Comparison of ENCODE assay signal across 8 mouse cellular contexts in genomic region chr11:120549168-120549945, GRCm38 (mm10). TPM values are rescaled to one million over a fixed set of nuclear protein-coding genes. Genes with fewer than 3 reads are reported as not detected.
DNase-seq lines count a peak whose midpoint lies in the region; ATAC-seq lines count a peak whose summit lies in the region.

Gene Mcrip1, minus strand, starts transcription at chr11:120549727.

- H3K4me2 ChIP-seq in heart, embryonic 11.5 days = peak within 1 kb of the TSS; percentile 97
- H3K4me2 ChIP-seq in kidney, embryonic 16.5 days (replicated peaks; ENCODE audit: low read depth, low read length) = peak within 1 kb of the TSS; percentile 95

- H3K27ac ChIP-seq in heart, embryonic 11.5 days (ENCODE audit: low read depth, low read length) = peak within 1 kb of the TSS; percentile 96
- H3K27ac ChIP-seq in kidney, embryonic 16.5 days (ENCODE audit: low read length) = peak within 1 kb of the TSS; percentile 96

- WGBS in heart, embryonic 11.5 days (ENCODE audit: insufficient replicate concordance) = under 1% methylated on average over 69 of the region's 87 CpGs
- WGBS in kidney, embryonic 16.5 days = under 1% methylated on average over 66 of the region's 87 CpGs

- H3K9me3 ChIP-seq in erythroblast, embryonic 14.5 days (ENCODE audit: control insufficient read depth, low read length) = no peaks in the 10 kb centered on the region
- H3K9me3 ChIP-seq in heart, embryonic 11.5 days (replicated peaks; ENCODE audit: control insufficient read depth, low read length) = no peaks in the 10 kb centered on the region
- H3K9me3 ChIP-seq in kidney, embryonic 16.5 days (ENCODE audit: low read length) = no peaks in the 10 kb centered on the region

- H3K4me3 ChIP-seq in erythroblast, embryonic 14.5 days (replicated peaks) = peak within 1 kb of the TSS; percentile 80
- H3K4me3 ChIP-seq in heart, embryonic 11.5 days (ENCODE audit: low read depth, low read length) = peak within 1 kb of the TSS; percentile 95
- H3K4me3 ChIP-seq in kidney, embryonic 16.5 days (ENCODE audit: low read length) = peak within 1 kb of the TSS; percentile 95

- peak; percentile 94 for DNase-seq in CD4-positive helper T cell, adult 2 months (ENCODE audit: low read depth, low spot score)
- peak; percentile 75 for DNase-seq in brain, embryonic 18.5 days (ENCODE audit: low read depth, low spot score)
- DNase-seq in liver = peak; percentile 94
- peak; percentile 70 to 85 for DNase-seq in monocyte, adult 2 months (ENCODE audit: low read depth in 1 of 2, low spot score in 2 of 2)
- peak; percentile 88 to 92 for DNase-seq in spleen, postnatal 14 days (ENCODE audit: low spot score in 2 of 2)

- peak within 1 kb of the TSS; percentile 99 for H3K9ac ChIP-seq in heart, embryonic 11.5 days (ENCODE audit: low read depth, low read length)
- H3K9ac ChIP-seq in kidney, embryonic 16.5 days (replicated peaks; ENCODE audit: low read length) = peak within 1 kb of the TSS; percentile 97

- H3K36me3 ChIP-seq in erythroblast, embryonic 14.5 days (ENCODE audit: control insufficient read depth) = peaks cover 7% of the 10 kb centered on the region
- peaks cover 4% of the 10 kb centered on the region; the same call in 1 of the 2 replicates for H3K36me3 ChIP-seq in heart, embryonic 11.5 days (ENCODE audit: control insufficient read depth, insufficient read depth, low read length)
- peaks cover 7% of the 10 kb centered on the region for H3K36me3 ChIP-seq in kidney, embryonic 16.5 days (ENCODE audit: insufficient read depth, low read length)

- peak; percentile 82 for ATAC-seq in heart, embryonic 11.5 days (replicated peaks; ENCODE audit: insufficient number of reproducible peaks, low FRiP score, low TSS enrichment)
- peak; percentile 86 for ATAC-seq in kidney, embryonic 16.5 days (ENCODE audit: low FRiP score, low TSS enrichment)

- H3K27me3 ChIP-seq in erythroblast, embryonic 14.5 days (ENCODE audit: control insufficient read depth) = no peaks in the 10 kb centered on the region
- H3K27me3 ChIP-seq in heart, embryonic 11.5 days (ENCODE audit: control insufficient read depth, insufficient read depth, low read length) = no peaks in the 10 kb centered on the region
- no peaks in the 10 kb centered on the region for H3K27me3 ChIP-seq in kidney, embryonic 16.5 days (ENCODE audit: insufficient read depth, low read length)

- peaks cover 35% of the 10 kb centered on the region for H3K4me1 ChIP-seq in erythroblast, embryonic 14.5 days (ENCODE audit: control insufficient read depth)
- H3K4me1 ChIP-seq in heart, embryonic 11.5 days (ENCODE audit: control insufficient read depth, insufficient read depth, low read length) = peaks cover 21% of the 10 kb centered on the region
- H3K4me1 ChIP-seq in kidney, embryonic 16.5 days (ENCODE audit: insufficient read depth, low read length) = peaks cover 32% of the 10 kb centered on the region

RNA-seq across cellular contexts. Expression of gene Mcrip1, which starts in this region (rescaled TPM):
- polyA plus RNA-seq in erythroblast, embryonic 14.5 days (2012) = 4.1 and 5.7 TPM in 2 replicates
- polyA plus RNA-seq in heart, embryonic 11.5 days (2014; fragmentation: Nextera tagmentation; extraction: Ambion mirVana) = 157 and 168 TPM in 2 replicates
- 218 and 232 TPM in 2 replicates for polyA plus RNA-seq in kidney, embryonic 16.5 days (2015; fragmentation: Nextera tagmentation; extraction: Ambion mirVana)

Comparison
In these comparisons a context has a peak if more than half of its experiments do, and no peak if none do; other contexts are left out.
1. Peak in every context shown above with its lines: DNase-seq, ATAC-seq, H3K4me3 ChIP-seq and H3K27ac ChIP-seq.
2. RNA of gene Mcrip1 (polyA plus RNA-seq): 218 to 232 TPM in kidney, embryonic 16.5 days and 157 to 168 TPM in heart, embryonic 11.5 days; 4.1 to 5.7 TPM in erythroblast, embryonic 14.5 days; every median in the first group is over 10 times any median in the second.